Mouse (Mus musculus): ENCODE measurements around the gene Coq3.

- TF ChIP-seq CTCF (IDR thresholded peaks at IDR 0.05; ENCODE audit: low read depth) (no peak), EP300 (optimal IDR thresholded peaks at IDR 0.05) (no peak)
Observed at GRCm38 (mm10) chr4:21882806-21883205, 3.3 kb downstream of the Coq3 start.

Data from stomach, postnatal 0 days (tissue).